Mouse (Mus musculus): ENCODE data around the gene Gm43638.
A peak's percentile ranks its signal among the peaks of the same experiment; 100 is the strongest.
"Not testable (repeated sequence)": the region's sequence is repeated elsewhere in the genome, so short reads cannot be mapped to it uniquely, and the experiment has no call there.

Gm43638 gene

GRCm38 (mm10) chr5:87486706-87487105 is at the start of gene Gm43638:
Gene Gm43638 (minus strand): TSS chr5:87486806.
- DNase-seq (ENCODE audit: low read depth, low spot score) = not testable (repeated sequence)

- DNase-seq (ENCODE audit: low read depth, low spot score) = no peak
Measured at GRCm38 (mm10) chr5:87535994-87536644, 49.5 kb upstream of the Gm43638 start.

- DNase-seq (ENCODE audit: low read depth, low spot score) = no peak
Measured at GRCm38 (mm10) chr5:87532288-87532687, 45.7 kb upstream of the Gm43638 start.

GRCm38 (mm10) chr5:87523561-87523960 is 37.0 kb upstream of the Gm43638 start:
- DNase-seq (ENCODE audit: low read depth, low spot score) = not testable (repeated sequence)

GRCm38 (mm10) chr5:87505776-87506458 is 19.3 kb upstream of the Gm43638 start:
- DNase-seq (ENCODE audit: low read depth, low spot score) = no peak

GRCm38 (mm10) chr5:87502687-87503086 is 16.1 kb upstream of the Gm43638 start:
- no peak for DNase-seq (ENCODE audit: low read depth, low spot score)

GRCm38 (mm10) chr5:87499341-87499740 is 12.7 kb upstream of the Gm43638 start:
- DNase-seq (ENCODE audit: low read depth, low spot score) = no peak

- DNase-seq (ENCODE audit: low read depth, low spot score) = no peak
Measured at GRCm38 (mm10) chr5:87498936-87499335, 12.3 kb upstream of the Gm43638 start.

- DNase-seq (ENCODE audit: low read depth, low spot score) = no peak
Measured at GRCm38 (mm10) chr5:87490771-87491170, 4.2 kb upstream of the Gm43638 start, which contains the start of gene Ugt2a1. Gene Ugt2a1 (minus strand): TSS chr5:87490871.

GRCm38 (mm10) chr5:87482160-87482559 is 4.4 kb downstream of the Gm43638 start, which contains the start of gene Ugt2a2:
Gene Ugt2a2 (minus strand): TSS chr5:87482260.
- DNase-seq (ENCODE audit: low read depth, low spot score) = no peak

GRCm38 (mm10) chr5:87458810-87459209 is 27.8 kb downstream of the Gm43638 start:
- DNase-seq (ENCODE audit: low read depth, low spot score) = no peak

- no peak for DNase-seq (ENCODE audit: low read depth, low spot score)
Measured at GRCm38 (mm10) chr5:87457701-87458100, 28.9 kb downstream of the Gm43638 start.

GRCm38 (mm10) chr5:87456216-87456850 is 30.3 kb downstream of the Gm43638 start:
- no peak for DNase-seq (ENCODE audit: low read depth, low spot score)

- no peak for DNase-seq (ENCODE audit: low read depth, low spot score)
Measured at GRCm38 (mm10) chr5:87455519-87455918, 31.1 kb downstream of the Gm43638 start.

- DNase-seq (ENCODE audit: low read depth, low spot score) = not testable (repeated sequence)
Measured at GRCm38 (mm10) chr5:87452514-87452913, 34.1 kb downstream of the Gm43638 start.

- peak; percentile 7 for DNase-seq (ENCODE audit: low read depth, low spot score)
Measured at GRCm38 (mm10) chr5:87436264-87436663, 50.3 kb downstream of the Gm43638 start.

GRCm38 (mm10) chr5:87425676-87426075 is 60.9 kb downstream of the Gm43638 start:
- no peak for DNase-seq (ENCODE audit: low read depth, low spot score)

- DNase-seq (ENCODE audit: low read depth, low spot score) = not testable (repeated sequence)
Measured at GRCm38 (mm10) chr5:87424041-87424440, 62.6 kb downstream of the Gm43638 start, which contains the start of gene Ugt2b38. Gene Ugt2b38 (minus strand): TSS chr5:87424203.

All from forelimb bud, embryonic 11.5 days (tissue).